Mouse (Mus musculus): Measurements from ENCODE around the gene Luc7l2. TPM values are rescaled to one million over a fixed set of nuclear protein-coding genes. Genes with fewer than 3 reads are reported as not detected.
A peak's percentile ranks its signal among the peaks of the same experiment; 100 is the strongest.

Luc7l2 gene
- polyA plus RNA-seq, 1 experiment = 356 TPM

- TF ChIP-seq CTCF (IDR thresholded peaks at IDR 0.05; ENCODE audit: low read depth, low read length) (no peak), EP300 (IDR thresholded peaks at IDR 0.05; ENCODE audit: insufficient read depth, low read depth, low read length) (no peak), POLR2A (IDR thresholded peaks at IDR 0.05; ENCODE audit: insufficient read depth, low read length) (no peak)
- H3K4me1 ChIP-seq (ENCODE audit: control insufficient read depth, insufficient read depth, low read length) = no peaks in the 10 kb centered on the region
- H3K9me3 ChIP-seq (replicated peaks; ENCODE audit: control insufficient read depth, insufficient read depth, low read length, poor library complexity, severe bottlenecking) = no peaks in the 10 kb centered on the region
- no peak overlapping the region for H3K9ac ChIP-seq (ENCODE audit: low read depth, poor library complexity, severe bottlenecking)
- H3K27me3 ChIP-seq (ENCODE audit: control insufficient read depth, insufficient read depth, low read length, poor library complexity, severe bottlenecking) = peaks cover 10% of the 10 kb centered on the region
- no peak overlapping the region for H3K4me3 ChIP-seq (ENCODE audit: low read depth, low read length)
- H3K27ac ChIP-seq (ENCODE audit: insufficient read depth, low read length) = no peak overlapping the region
- no peaks in the 10 kb centered on the region for H3K36me3 ChIP-seq (ENCODE audit: control insufficient read depth, insufficient read depth, low read length, poor library complexity, severe bottlenecking)
Observed at GRCm38 (mm10) chr6:38632826-38633225, 81.7 kb downstream of the Luc7l2 start.

GRCm38 (mm10) chr6:38634461-38634860 lies 83.3 kb downstream of the Luc7l2 start:
- Histone ChIP-seq H3K27me3 (ENCODE audit: control insufficient read depth, insufficient read depth, low read length, poor library complexity, severe bottlenecking) (peaks cover 13% of the 10 kb centered on the region), H3K4me1 (ENCODE audit: control insufficient read depth, insufficient read depth, low read length) (no peaks in the 10 kb centered on the region), H3K36me3 (ENCODE audit: control insufficient read depth, insufficient read depth, low read length, poor library complexity, severe bottlenecking) (no peaks in the 10 kb centered on the region), H3K27ac (ENCODE audit: insufficient read depth, low read length) (no peak overlapping the region), H3K9ac (ENCODE audit: low read depth, poor library complexity, severe bottlenecking) (no peak overlapping the region), H3K4me3 (ENCODE audit: low read depth, low read length) (no peak overlapping the region), H3K9me3 (replicated peaks; ENCODE audit: control insufficient read depth, insufficient read depth, low read length, poor library complexity, severe bottlenecking) (no peaks in the 10 kb centered on the region)
- no peak for TF ChIP-seq CTCF (IDR thresholded peaks at IDR 0.05; ENCODE audit: low read depth, low read length)
- TF ChIP-seq POLR2A (IDR thresholded peaks at IDR 0.05; ENCODE audit: insufficient read depth, low read length) = no peak
- no peak for TF ChIP-seq EP300 (IDR thresholded peaks at IDR 0.05; ENCODE audit: insufficient read depth, low read depth, low read length)

- Histone ChIP-seq H3K9ac (ENCODE audit: low read depth, poor library complexity, severe bottlenecking) (peak overlapping the region; percentile 67), H3K27me3 (ENCODE audit: control insufficient read depth, insufficient read depth, low read length, poor library complexity, severe bottlenecking) (peaks cover 13% of the 10 kb centered on the region), H3K27ac (ENCODE audit: insufficient read depth, low read length) (no peak overlapping the region), H3K4me3 (ENCODE audit: low read depth, low read length) (peak overlapping the region; percentile 72), H3K4me1 (ENCODE audit: control insufficient read depth, insufficient read depth, low read length) (no peaks in the 10 kb centered on the region), H3K36me3 (ENCODE audit: control insufficient read depth, insufficient read depth, low read length, poor library complexity, severe bottlenecking) (no peaks in the 10 kb centered on the region), H3K9me3 (replicated peaks; ENCODE audit: control insufficient read depth, insufficient read depth, low read length, poor library complexity, severe bottlenecking) (no peaks in the 10 kb centered on the region)
- TF ChIP-seq CTCF (IDR thresholded peaks at IDR 0.05; ENCODE audit: low read depth, low read length) = no peak
- TF ChIP-seq EP300 (IDR thresholded peaks at IDR 0.05; ENCODE audit: insufficient read depth, low read depth, low read length) = no peak
- TF ChIP-seq POLR2A (IDR thresholded peaks at IDR 0.05; ENCODE audit: insufficient read depth, low read length) = no peak
Observed at GRCm38 (mm10) chr6:38635941-38636851, 85.1 kb downstream of the Luc7l2 start.

GRCm38 (mm10) chr6:38636852-38637618 lies 85.9 kb downstream of the Luc7l2 start, which contains the start of gene Klrg2:
Klrg2 (minus strand) TSS chr6:38637242.
- Histone ChIP-seq H3K27ac (ENCODE audit: insufficient read depth, low read length) (no peak within 1 kb of the TSS), H3K4me3 (ENCODE audit: low read depth, low read length) (peak within 1 kb of the TSS; percentile 72), H3K4me1 (ENCODE audit: control insufficient read depth, insufficient read depth, low read length) (no peaks in the 10 kb centered on the region), H3K27me3 (ENCODE audit: control insufficient read depth, insufficient read depth, low read length, poor library complexity, severe bottlenecking) (peaks cover 13% of the 10 kb centered on the region), H3K36me3 (ENCODE audit: control insufficient read depth, insufficient read depth, low read length, poor library complexity, severe bottlenecking) (no peaks in the 10 kb centered on the region), H3K9ac (ENCODE audit: low read depth, poor library complexity, severe bottlenecking) (peak within 1 kb of the TSS; percentile 67), H3K9me3 (replicated peaks; ENCODE audit: control insufficient read depth, insufficient read depth, low read length, poor library complexity, severe bottlenecking) (no peaks in the 10 kb centered on the region)
- no peak for TF ChIP-seq EP300 (IDR thresholded peaks at IDR 0.05; ENCODE audit: insufficient read depth, low read depth, low read length)
- no peak for TF ChIP-seq POLR2A (IDR thresholded peaks at IDR 0.05; ENCODE audit: insufficient read depth, low read length)
- TF ChIP-seq CTCF (IDR thresholded peaks at IDR 0.05; ENCODE audit: low read depth, low read length) = no peak

- Histone ChIP-seq H3K36me3 (ENCODE audit: control insufficient read depth, insufficient read depth, low read length, poor library complexity, severe bottlenecking) (no peaks in the 10 kb centered on the region), H3K27ac (ENCODE audit: insufficient read depth, low read length) (no peak overlapping the region), H3K9ac (ENCODE audit: low read depth, poor library complexity, severe bottlenecking) (no peak overlapping the region), H3K4me1 (ENCODE audit: control insufficient read depth, insufficient read depth, low read length) (no peaks in the 10 kb centered on the region), H3K4me3 (ENCODE audit: low read depth, low read length) (no peak overlapping the region), H3K9me3 (replicated peaks; ENCODE audit: control insufficient read depth, insufficient read depth, low read length, poor library complexity, severe bottlenecking) (no peaks in the 10 kb centered on the region), H3K27me3 (ENCODE audit: control insufficient read depth, insufficient read depth, low read length, poor library complexity, severe bottlenecking) (peaks cover 13% of the 10 kb centered on the region)
- TF ChIP-seq POLR2A (IDR thresholded peaks at IDR 0.05; ENCODE audit: insufficient read depth, low read length) (no peak), EP300 (IDR thresholded peaks at IDR 0.05; ENCODE audit: insufficient read depth, low read depth, low read length) (no peak), CTCF (IDR thresholded peaks at IDR 0.05; ENCODE audit: low read depth, low read length) (no peak)
Observed at GRCm38 (mm10) chr6:38640401-38640800, 89.3 kb downstream of the Luc7l2 start.

Measured in ES-Bruce4 (cell line).